Comparison of ENCODE assay signal across 9 mouse cellular contexts in genomic region chr13:81155322-81155721, GRCm38 (mm10).
DNase-seq lines count a peak whose midpoint lies in the region; ATAC-seq and TF ChIP-seq lines count a peak whose summit lies in the region.
"Had no signal": no experiment of that assay in that cellular context is flagged by ENCODE, and none has a peak within 500 bp of the region (broad histone marks: within the 10 kb centered on the region; RNA-seq: fewer than 3 reads in every experiment).

No protein-coding gene starts in this region.

- no peaks in the 10 kb centered on the region for H3K9me3 ChIP-seq in forebrain, embryonic 15.5 days
- H3K9me3 ChIP-seq in intestine, postnatal 0 days (ENCODE audit: control insufficient read depth) = no peaks in the 10 kb centered on the region
- H3K9me3 ChIP-seq in limb, embryonic 11.5 days (ENCODE audit: control insufficient read depth, low read length) = no peaks in the 10 kb centered on the region
- H3K9me3 ChIP-seq: liver, embryonic 15.5 days had no signal

- ATAC-seq in cerebellum, adult (ENCODE audit: insufficient number of reproducible peaks, low FRiP score, low TSS enrichment) = peak; percentile 81
- ATAC-seq in forebrain, embryonic 15.5 days (replicated peaks) = peak; percentile 67
- 0 out of 2 replicates have a peak, but pooled peaks have one; percentile 33 for ATAC-seq in intestine, postnatal 0 days
- ATAC-seq in limb, embryonic 11.5 days (ENCODE audit: insufficient number of reproducible peaks, low FRiP score, low TSS enrichment, low read depth) = 0 out of 2 replicates have a peak, but pooled peaks have one; percentile 45
- ATAC-seq in erythroblast, adult 5-6 weeks (replicated peaks; ENCODE audit: low FRiP score, poor library complexity, severe bottlenecking) = no peak

- no peaks in the 10 kb centered on the region for H3K4me1 ChIP-seq in forebrain, embryonic 15.5 days
- H3K4me1 ChIP-seq in intestine, postnatal 0 days (replicated peaks; ENCODE audit: control insufficient read depth, insufficient read depth, low read length) = no peaks in the 10 kb centered on the region
- H3K4me1 ChIP-seq in limb, embryonic 11.5 days (ENCODE audit: control insufficient read depth, insufficient read depth, low read length) = no peaks in the 10 kb centered on the region
- H3K4me1 ChIP-seq: liver, embryonic 15.5 days had no signal

- H3K36me3 ChIP-seq in forebrain, embryonic 15.5 days = no peaks in the 10 kb centered on the region
- no peaks in the 10 kb centered on the region for H3K36me3 ChIP-seq in intestine, postnatal 0 days (ENCODE audit: control insufficient read depth, insufficient read depth)
- no peaks in the 10 kb centered on the region for H3K36me3 ChIP-seq in limb, embryonic 11.5 days (ENCODE audit: control insufficient read depth, insufficient read depth, low read length)
- H3K36me3 ChIP-seq: liver, embryonic 15.5 days had no signal

- peak; percentile 32 for DNase-seq in ovary, postnatal 14 days (ENCODE audit: low spot score)
- DNase-seq in ovary, postnatal 10 days (ENCODE audit: low spot score) = no peak
- DNase-seq in limb, embryonic 11.5 days (ENCODE audit: low spot score) = peak; percentile 42
- DNase-seq in right cerebral cortex, adult 2 months (ENCODE audit: low spot score in 2 of 2) = peak; percentile 20 to 50

- no peak overlapping the region for H3K4me3 ChIP-seq in forebrain, embryonic 15.5 days
- no peak overlapping the region for H3K4me3 ChIP-seq in intestine, postnatal 0 days (ENCODE audit: low read depth, low read length)
- no peak overlapping the region for H3K4me3 ChIP-seq in limb, embryonic 11.5 days (ENCODE audit: low read depth, low read length)
- H3K4me3 ChIP-seq: liver, embryonic 15.5 days had no signal

- no peaks in the 10 kb centered on the region for H3K27me3 ChIP-seq in forebrain, embryonic 15.5 days
- H3K27me3 ChIP-seq in intestine, postnatal 0 days (replicated peaks; ENCODE audit: control insufficient read depth, insufficient read depth, low read length) = no peaks in the 10 kb centered on the region
- no peaks in the 10 kb centered on the region for H3K27me3 ChIP-seq in limb, embryonic 11.5 days (ENCODE audit: control insufficient read depth, insufficient read depth, low read length)
- H3K27me3 ChIP-seq: liver, embryonic 15.5 days had no signal

- H3K9ac ChIP-seq in forebrain, embryonic 15.5 days (replicated peaks) = no peak overlapping the region
- no peak overlapping the region for H3K9ac ChIP-seq in intestine, postnatal 0 days (ENCODE audit: low read depth, low read length)
- H3K9ac ChIP-seq in limb, embryonic 11.5 days (ENCODE audit: low read length) = no peak overlapping the region
- H3K9ac ChIP-seq: liver, embryonic 15.5 days had no signal

- H3K27ac ChIP-seq in forebrain, embryonic 15.5 days (replicated peaks) = no peak overlapping the region
- H3K27ac ChIP-seq in intestine, postnatal 0 days (ENCODE audit: low read depth, low read length) = no peak overlapping the region
- H3K27ac ChIP-seq in limb, embryonic 11.5 days (replicated peaks; ENCODE audit: low read depth, low read length) = no peak overlapping the region
- H3K27ac ChIP-seq: liver, embryonic 15.5 days had no signal

- no peak overlapping the region for H3K4me2 ChIP-seq in forebrain, embryonic 15.5 days (replicated peaks)
- no peak overlapping the region for H3K4me2 ChIP-seq in intestine, postnatal 0 days (replicated peaks; ENCODE audit: low read depth)
- H3K4me2 ChIP-seq in limb, embryonic 11.5 days (ENCODE audit: low read depth, severe bottlenecking) = no peak overlapping the region
- H3K4me2 ChIP-seq: liver, embryonic 15.5 days had no signal

- peak; percentile 86 for TF ChIP-seq CTCF in intestine, postnatal 0 days (IDR thresholded peaks at IDR 0.05; ENCODE audit: low read depth)
